Mouse (Mus musculus) megakaryocyte, adult 5-6 weeks (primary cell): Measurements from ENCODE around the gene E030025P04Rik. TPM values are rescaled to one million over a fixed set of nuclear protein-coding genes. Genes with fewer than 3 reads are reported as not detected.

Experiments used
- ATAC-seq: 2 replicates; pipeline ENCODE4 v1.8.0; 2016; ENCODE audit warnings: mild to moderate bottlenecking, inconsistent platforms; ENCODE audit not compliant: poor library complexity, severe bottlenecking
- total RNA-seq, 2 experiments: library from RNA; stranded (forward) in 1 of 2; stranded (reverse) in 1 of 2; fragments of 153-499, 151-499 nt in 1 of 2; fragments of 221-1000, 200-1000 nt in 1 of 2; gene quantifications; 2 replicates each; pipeline versions ENCODE4 v1.2.3 to v1.2.4; 2015 to 2017

Gene E030025P04Rik
- total RNA-seq (2015) (not detected in 2 replicates), total RNA-seq (2017) (not detected in 2 replicates)

DNA sequence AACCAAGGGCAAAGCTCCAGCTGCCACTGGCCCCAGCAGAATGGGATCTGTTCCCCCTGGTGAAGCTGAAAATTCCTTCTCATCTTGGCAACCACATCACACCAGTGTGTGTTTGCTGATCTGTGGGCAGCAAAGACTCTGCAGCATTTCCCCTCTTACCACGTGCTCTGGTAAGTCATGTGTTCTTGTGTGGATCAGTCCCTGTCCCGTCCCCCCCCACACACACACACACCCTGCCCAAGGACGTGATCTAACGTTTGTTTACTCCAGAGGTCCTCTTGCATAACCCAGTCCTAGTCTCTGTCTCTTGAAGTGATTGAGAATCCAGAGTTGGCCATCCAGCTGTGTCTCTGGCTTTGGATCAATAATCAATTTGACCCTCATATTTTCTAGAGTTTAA lies at the start of gene E030025P04Rik:
Gene E030025P04Rik (minus strand): TSS at position 134 of the 400 bp plus-strand sequence.
- ATAC-seq, result no peak

DNA sequence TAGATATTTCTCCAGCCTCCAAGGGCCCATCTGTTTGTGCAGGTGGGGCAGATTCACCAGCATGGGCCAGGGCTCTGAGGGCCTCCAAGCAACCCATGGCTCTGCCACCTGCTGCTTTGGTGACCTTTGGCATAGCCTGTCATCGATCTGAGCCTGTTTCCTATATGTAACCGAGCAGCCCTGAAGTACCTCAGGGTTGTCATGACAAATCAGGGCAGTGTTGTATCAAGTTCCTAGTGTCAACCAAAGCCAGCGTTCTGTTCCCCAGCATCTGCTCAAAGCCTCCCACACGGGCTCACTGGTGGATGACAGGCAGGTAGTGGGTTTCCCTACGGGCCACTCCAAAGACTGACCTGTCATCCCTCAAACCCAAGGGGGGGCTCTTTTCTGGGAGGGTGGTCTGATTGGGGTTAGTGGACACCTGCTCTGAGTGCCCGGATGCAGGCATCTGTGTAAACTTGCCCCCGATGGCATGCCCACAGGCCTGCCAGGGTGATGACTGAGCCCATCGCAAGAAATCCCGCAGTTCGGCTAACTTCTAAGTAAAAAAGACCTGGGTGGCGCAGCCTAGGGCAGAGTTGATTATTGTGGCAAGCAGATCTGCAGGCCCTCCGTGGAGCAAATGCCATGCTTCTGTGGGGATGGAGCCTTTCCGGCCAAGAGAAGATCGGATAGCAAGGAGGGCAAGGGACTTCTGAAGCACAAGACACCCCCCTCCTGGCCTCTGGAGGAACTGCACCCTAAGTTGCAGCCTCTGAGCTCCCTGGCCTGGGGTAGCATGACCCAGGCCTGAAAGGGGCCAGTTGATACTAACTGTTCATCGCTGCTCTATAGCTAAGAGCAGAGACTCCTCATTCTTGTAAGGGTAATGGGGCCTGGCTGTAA lies 48.7 kb upstream of the E030025P04Rik start:
- peak; percentile 90 for ATAC-seq

DNA sequence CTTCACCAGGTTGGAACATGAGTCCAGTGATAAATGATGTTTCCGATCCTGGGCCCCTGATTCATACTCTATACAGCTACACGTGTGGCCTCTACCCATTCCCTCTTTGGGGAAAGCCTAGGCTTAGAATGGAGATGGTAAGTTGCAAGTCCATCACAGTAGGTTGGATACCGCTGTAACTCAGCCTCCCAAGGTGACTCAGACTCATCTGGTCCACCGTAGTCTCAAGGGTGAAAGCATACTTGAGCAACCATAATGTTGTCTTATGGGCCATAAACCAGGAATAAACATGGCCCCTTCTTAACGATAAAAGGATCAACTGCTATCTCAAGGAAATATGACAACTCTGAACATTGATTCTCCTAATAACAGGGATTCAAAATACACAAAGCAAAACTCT lies 44.1 kb upstream of the E030025P04Rik start:
- no peak for ATAC-seq

DNA sequence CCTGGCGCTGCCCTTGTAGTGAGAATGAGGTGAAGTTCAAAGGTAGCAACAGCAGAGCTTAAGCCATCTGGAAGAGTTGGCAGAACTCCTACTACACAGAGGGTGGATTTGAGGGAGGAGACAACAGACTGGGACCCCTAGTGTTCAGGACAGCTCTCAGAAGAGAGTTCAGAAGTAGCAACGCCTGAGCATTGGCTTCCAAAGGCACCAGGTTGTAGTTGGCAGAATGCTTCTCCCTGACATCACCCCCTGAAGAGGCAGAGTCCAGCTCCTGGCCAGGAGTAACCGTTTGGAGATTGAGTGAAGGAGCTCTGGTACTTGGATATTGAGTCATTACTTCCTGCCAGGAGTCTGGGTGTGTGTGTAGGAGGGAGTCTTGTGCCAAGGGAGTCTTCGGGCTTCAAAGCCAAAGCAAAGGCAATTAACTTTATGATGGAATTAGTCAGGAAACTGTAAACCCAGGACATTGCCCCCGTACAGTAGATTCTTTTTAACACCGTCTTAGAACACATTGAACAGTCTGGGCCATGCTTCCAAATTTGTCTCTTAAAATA lies 43.5 kb upstream of the E030025P04Rik start:
- ATAC-seq, result no peak

DNA sequence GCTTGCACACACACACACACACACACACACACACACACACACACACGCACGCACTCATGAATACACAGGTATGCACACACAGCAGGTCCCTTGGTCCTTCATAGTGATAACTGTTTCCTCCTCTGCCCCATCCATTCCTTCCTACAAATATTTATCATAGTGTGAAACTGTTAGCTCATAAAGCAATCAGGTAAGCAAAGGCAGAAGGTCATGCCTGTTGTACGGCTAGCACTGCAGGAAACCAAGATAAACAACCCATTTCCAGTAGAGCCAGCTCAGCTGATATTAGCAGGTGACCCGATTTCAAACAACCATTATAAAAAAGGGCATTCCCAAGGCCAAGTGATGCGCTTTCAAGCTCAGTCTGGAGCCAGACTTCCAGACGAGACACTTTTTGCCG lies 36.9 kb upstream of the E030025P04Rik start:
- ATAC-seq, result no peak

DNA sequence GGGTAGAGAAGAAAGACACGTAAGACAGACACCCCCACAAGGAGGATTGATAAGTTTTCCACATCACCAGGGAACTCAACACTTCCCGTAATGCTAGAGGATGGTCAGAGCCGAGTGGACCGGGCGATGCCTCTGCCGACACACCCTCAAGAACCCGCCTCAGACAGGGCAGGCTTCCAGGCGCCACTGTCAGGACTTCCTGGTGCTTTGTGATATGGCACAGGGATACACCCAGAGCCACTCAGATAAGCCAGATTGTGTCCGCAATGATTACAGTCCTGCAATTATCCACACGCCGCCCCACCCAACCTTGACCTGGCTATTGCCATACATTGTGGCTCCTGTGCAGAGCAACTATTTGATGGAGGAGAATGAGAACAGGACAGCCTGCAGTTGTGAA lies 36.1 kb upstream of the E030025P04Rik start:
- ATAC-seq, result no peak

DNA sequence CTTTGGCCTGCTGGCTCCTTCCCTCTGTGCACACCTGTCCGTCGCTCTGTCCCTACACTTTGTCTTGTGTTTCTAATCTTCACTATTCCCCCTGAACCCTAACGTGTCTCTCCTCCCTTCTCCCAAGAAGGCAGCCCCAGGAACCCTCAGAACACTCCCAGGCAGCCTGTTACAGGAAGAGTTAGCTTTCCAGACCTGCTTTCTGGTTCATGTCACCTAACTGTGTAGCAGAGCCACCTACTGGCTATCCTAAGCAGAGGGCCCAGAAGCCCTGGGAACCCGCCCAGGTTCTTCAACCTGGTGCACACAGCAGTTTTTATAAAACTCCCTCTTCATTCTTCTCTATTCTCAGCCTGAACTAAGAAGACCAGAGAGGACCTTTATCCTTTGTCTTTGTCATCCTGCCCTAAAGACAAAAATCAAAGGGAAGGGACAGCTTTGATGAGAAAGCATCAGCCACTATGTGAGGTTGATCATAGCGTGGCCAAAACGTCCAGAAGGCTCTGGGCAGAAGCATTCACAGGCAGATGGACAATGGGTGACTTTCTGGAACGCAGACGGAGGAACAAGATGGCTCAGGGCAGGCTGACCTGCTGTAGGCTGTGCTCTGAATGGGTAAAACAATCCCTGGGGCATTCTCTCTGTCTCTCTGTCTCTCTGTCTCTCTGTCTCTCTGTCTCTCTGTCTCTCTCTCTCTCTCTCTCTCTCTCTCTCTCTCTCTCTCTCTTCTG lies 34.8 kb upstream of the E030025P04Rik start:
- ATAC-seq, result no peak

DNA sequence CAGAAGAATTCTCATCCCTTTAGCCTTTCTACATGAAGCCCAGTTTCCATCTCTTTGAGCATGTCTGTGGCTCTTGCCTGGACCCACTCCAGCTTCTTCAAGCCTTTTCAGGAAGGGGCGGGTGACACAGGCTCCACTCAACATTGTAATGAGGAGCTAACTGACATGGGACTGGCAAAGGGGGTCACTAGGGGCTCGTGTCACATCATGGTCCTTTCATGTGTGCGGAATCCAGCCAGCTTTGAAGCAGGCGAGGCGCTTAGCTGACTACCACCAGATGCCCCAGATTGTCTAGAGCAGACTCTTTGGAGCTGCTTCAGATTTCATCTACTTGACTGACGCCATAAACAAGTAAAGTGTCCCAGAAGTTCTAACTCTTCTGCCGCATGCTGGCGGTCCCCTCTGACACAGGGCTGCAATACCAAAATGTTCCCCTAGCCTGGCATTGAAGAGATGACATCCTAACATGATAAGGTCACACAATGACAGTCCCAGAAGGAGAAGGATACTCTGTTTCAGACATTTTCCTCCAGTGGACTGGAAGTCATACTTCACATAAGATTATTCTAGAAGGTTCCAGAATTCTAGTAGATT lies 31.3 kb upstream of the E030025P04Rik start:
- no peak for ATAC-seq

DNA sequence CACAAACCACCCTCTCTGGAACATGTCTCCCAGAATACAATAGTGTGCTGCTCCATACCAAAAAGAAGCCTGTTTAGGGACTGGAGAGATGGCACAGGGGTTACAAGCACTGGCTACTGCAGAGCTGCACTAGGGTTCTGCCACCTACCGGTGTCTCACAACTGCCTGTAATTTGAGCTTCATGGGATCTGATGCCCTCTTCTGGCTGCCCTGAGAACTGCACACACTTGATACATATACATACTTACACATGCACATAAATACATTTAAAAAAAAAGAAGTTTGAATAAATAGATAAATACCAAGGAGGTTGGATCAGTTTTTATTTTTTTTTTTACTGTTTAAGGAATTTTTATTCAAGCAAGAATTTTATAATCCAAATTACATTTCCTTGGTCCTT lies 28.1 kb upstream of the E030025P04Rik start:
- ATAC-seq, result no peak

DNA sequence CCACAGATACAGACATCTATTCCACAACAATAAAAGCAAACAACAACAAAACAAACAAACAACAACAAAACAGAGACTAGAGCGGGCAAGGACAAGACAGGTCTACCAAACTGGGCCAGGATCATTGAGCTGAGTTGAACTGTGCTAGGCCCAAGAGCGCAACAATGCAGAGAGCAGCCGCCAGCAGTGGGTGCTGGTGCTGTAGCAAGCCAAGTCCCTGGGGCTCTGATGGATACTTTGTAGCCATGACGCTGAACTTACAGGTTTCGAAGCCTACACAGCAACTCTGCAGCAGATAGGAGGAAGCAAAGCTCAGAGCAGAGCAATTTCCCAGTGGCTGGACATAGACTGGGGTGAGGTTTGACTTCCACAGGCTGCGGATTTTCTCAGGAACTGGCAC lies 26.6 kb upstream of the E030025P04Rik start:
- ATAC-seq, result no peak

DNA sequence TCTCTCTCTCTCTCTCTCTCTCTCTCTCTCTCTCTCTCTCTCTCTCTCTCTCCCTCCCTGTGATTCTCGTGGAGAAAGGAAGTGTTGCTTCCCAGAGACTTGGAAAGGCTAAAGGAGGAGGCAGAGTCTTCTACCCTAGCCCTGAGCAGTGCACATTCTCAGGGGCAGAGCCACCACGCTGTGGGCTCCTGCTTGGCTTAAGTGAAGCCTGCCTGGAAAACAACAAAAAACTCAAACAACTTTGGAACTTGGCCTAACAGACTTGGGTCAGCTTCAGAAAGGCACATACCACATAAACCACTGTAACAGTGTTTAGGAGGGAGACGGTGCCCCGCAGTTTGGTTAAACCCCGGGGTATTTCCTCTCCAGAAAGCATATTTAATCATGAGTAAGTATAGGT lies 13.5 kb upstream of the E030025P04Rik start:
- no peak for ATAC-seq

DNA sequence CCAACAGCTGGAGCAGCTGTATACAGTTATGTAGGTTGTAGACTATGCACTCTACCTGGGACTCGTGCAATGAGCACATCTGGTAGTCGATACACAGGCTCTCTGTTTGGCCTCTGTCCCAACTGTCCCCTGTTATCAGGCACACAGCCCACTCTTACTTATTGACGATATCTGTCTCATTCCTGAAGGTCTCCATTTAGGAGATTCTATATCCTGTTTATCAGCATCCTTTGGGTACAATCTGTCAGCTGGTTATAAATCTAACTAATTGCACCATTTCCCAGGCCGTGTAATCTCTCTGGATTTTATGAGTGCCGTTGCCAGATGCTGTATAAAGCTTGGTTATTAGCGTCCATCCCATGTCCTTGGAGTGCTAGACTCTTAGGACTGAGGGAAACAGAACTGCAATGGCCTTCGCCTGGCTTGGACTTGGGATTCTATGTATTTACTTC lies 747 bp upstream of the E030025P04Rik start:
- ATAC-seq, result no peak

DNA sequence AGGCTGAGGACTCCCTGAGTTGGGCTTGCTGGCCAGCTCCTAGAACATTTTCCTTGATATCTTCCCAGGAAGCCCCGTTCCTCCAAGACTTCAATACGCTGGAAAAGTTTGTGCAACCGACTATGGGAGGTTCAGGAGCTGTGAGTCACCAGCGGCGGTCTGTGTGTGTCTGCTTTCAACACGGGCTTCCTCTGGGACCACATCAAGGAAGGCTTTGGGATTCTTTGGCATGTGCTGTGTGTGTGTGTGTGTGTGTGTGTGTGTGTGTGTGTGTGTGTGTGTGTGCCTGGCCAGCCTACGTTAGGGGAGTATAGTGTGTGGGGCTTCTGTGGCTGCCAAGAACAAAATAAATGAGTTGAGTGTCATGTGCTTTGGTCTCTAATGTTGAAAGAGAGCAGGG lies 17.7 kb downstream of the E030025P04Rik start:
- ATAC-seq, result no peak

DNA sequence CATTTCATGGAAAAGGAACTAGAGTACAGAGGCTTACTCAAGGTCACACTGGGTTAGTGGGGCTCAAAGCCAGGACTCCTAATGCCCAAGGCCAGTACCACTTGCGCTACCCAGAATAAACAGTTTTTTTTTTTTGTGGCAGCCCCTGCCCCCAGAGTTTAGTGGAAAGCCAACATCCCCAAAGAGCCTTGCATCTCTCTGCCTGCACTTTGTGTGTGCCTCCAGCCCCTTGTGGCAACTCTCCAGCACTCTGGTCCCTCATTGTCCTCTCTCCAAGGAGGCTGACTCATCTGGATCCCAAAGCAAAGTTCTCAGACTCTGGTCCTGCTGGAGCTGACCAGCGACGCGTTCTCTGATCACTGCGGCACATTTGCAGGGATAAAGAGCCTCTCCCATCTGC lies 18.7 kb downstream of the E030025P04Rik start:
- no peak for ATAC-seq

DNA sequence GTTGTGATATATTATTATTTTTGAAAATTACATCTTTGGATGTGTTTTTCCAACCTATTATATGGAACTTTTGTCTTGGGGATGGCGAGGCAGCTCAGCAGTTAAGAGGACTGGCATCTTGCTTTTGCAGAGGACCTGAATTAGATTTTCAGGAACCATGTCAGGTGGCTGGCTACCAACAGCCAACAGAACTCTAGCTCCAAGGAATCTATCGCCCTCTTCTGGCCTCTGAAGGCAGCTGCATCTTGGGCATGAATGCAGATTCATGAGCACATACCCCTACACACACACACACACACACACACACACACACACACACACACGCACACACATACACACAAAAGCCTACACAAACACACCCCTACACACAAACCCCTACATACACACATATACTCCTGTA lies 19.9 kb downstream of the E030025P04Rik start:
- ATAC-seq, result no peak

DNA sequence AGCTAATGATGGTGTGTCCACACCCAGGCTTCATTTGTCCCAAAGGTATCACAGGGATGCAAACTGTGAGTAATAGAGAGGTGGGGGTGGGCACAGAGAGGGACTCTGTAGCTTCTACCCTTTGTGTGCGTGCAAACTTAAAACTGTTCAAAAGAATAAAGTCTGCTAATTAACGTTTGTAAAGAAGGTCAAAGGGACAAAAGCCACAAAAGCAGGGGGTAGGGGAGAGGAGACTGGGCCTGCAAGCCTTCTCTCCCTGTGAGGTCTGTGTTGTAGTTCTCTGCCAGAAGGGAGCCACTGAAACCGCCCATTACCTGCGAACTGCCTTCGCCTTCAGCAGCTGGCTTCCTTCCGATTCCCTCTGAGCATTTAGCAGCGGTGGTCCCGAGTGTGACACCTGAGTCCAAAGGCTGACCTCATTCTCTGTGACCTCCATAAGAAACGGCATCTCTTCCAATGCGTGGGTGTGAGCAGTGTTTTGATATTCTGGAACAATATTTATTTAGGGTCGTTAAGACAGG lies 34.3 kb downstream of the E030025P04Rik start:
- ATAC-seq, result no peak

DNA sequence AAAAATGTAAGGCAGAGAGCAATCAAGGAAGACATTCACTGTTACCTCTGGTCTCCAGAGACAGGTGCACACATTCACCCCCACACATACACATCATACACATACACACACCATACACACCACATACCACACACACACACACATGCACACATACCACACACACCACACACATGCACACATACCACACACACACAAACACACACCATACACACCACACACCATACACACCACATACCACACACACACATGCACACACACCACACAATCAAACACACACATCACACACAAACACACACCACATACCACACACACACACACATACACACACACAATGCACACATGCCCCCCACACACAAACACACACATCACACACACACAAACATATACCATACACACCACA lies 35.1 kb downstream of the E030025P04Rik start:
- no peak for ATAC-seq

DNA sequence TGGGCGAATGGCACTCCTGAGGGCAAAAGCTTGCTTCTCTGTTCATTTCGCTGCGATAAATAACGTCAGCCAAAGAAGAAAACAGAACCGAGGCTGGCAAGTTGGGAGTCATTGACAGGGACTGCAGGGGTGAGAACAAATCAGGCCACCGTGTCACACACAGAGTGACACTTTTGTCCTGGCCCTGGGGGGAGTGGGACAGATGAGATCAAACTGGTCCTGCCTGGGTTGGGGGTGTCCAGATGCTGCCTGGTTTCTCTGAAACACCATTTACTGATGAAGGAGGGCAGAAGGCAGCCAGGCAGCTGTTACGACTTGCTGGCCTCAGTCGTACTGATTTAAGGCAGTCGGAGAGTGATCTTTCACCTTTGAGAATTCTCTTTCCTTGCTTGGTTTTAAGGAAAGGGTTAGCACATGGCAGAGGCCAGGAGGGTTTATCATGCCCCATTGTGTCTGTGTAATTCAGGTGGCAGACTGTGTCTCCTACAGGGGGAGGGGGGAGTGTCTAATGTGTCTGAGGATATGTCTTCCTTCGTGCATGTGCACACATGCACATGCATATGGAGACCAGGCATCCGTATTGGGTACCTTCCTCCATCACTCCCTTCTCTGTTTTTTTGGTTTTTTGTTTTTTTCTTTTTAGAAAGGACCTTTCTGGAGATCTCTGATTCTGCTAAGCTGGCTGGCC lies 36.5 kb downstream of the E030025P04Rik start:
- no peak for ATAC-seq

DNA sequence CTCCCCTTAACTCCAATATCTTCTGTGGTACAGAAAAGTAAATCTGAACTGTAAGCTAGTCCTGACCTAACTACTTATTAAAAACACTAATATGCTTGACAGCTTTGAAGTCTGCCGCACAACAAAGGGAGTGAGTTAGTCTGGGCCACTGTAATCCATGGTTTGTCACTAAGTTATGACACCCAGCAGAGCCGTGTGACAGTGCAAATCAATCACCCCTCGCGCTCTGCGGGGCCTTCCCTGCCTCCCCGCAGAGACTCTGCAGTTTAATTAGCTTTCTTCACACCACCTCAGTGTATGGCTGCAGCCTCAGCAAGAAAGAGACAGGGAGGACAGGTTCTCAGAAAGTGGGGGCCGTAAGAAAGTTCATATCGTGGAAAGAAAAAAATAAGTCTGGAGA lies 37.4 kb downstream of the E030025P04Rik start:
- ATAC-seq, result no peak

DNA sequence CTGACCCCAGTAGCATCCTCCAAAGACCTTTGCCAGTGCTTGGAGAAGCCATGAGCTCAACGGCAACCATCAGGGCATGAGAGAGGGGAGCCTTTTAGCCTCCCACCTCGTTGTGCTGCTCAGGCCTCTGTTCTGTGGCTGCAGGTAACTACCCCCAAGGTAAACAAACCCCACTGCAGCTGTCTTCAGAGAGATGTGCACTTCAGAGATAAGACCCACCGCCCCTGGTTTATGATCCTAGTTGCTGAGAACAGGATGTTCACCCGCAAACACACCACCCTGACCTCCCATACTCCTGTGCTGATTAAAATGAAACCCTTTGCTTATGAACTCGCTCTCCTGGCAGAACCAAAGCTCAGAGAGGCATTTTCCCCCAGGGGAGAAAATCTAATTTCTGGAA lies 38.0 kb downstream of the E030025P04Rik start:
- ATAC-seq, result no peak
